Mouse (Mus musculus) heart, adult 2 months (tissue): Measurements from ENCODE around the gene 1700016D06Rik. TPM values are rescaled to one million over a fixed set of nuclear protein-coding genes. Genes with fewer than 3 reads are reported as not detected.

Experiments
- DNase-seq, 2 experiments: peaks; one replicate each; pipeline ENCODE4 v3.0.0; 2021
- H3K27ac ChIP-seq: fragments of 200-600 bp; 2 replicates; pipeline ENCODE4 v1.8.1; 2022
- H3K27me3 ChIP-seq: fragments of 200-500 bp; 2 replicates; pipeline ENCODE4 v1.6.1; 2012; ENCODE audit warnings: mild to moderate bottlenecking, low read length, inconsistent platforms, mixed read lengths; ENCODE audit not compliant: control insufficient read depth, insufficient read depth
- H3K36me3 ChIP-seq: fragments of 200-500 bp; 2 replicates; pipeline ENCODE4 v1.6.1; 2012; ENCODE audit warnings: low read length, inconsistent platforms; ENCODE audit not compliant: control insufficient read depth, insufficient read depth
- H3K4me1 ChIP-seq: fragments of 200-500 bp; 2 replicates; pipeline ENCODE4 v1.6.1; 2011; ENCODE audit warnings: low read length; ENCODE audit not compliant: control insufficient read depth, insufficient read depth
- H3K4me3 ChIP-seq: fragments of 200-600 bp; 2 replicates; pipeline ENCODE4 v1.8.1; 2022
- H3K79me2 ChIP-seq: fragments of 200-500 bp; replicated peaks from 2 replicates; pipeline ENCODE4 v1.6.1; 2012; ENCODE audit warnings: mild to moderate bottlenecking, inconsistent platforms, low read length, moderate library complexity, mixed read lengths; ENCODE audit not compliant: control insufficient read depth, insufficient read depth
- H3K9ac ChIP-seq: fragments of 200-500 bp; 2 replicates; pipeline ENCODE4 v1.6.1; 2012; ENCODE audit warnings: low read depth, mild to moderate bottlenecking, control low read depth, inconsistent platforms, low read length, mixed read lengths
- CTCF ChIP-seq: fragments of 200-600 bp; IDR thresholded peaks from 2 replicates; pipeline ENCODE4 v1.8.1; 2022; ENCODE audit warnings: antibody characterized with exemption, mild to moderate bottlenecking, moderate library complexity
- EP300 ChIP-seq: fragments of 200-500 bp; IDR thresholded peaks from 2 replicates; pipeline ENCODE4 v1.6.1; 2011; ENCODE audit warnings: low read depth, low read length, control low read depth; ENCODE audit not compliant: insufficient read depth
- POLR2A ChIP-seq: fragments of 200-500 bp; IDR thresholded peaks from 2 replicates; pipeline ENCODE4 v1.6.1; 2011; ENCODE audit warnings: mild to moderate bottlenecking, low read depth, low read length, control low read depth; ENCODE audit not compliant: insufficient read depth
- WGBS: fragments of 180-500 bp; shearing (Covaris S2); methylation state at CpG from one replicate; pipeline ENCODE4 v1.1.7; 2018; 5-methylcytosine and 5-hydroxymethylcytosine counted together
- intact Hi-C: fragments of 180-260 bp; cut with DNase I; formaldehyde crosslinking; loops from one replicate; pipeline ENCODE4 v1.15.1; 2025
- polyA plus RNA-seq: library from polyadenylated mRNA; depleted of rRNA; stranded (reverse); fragments of >200 nt; gene quantifications from 2 replicates; pipeline ENCODE4 v1.2.3, GENCODE M21; 2012
- total RNA-seq, 2 experiments: library from RNA; stranded (reverse); gene quantifications; 2 replicates each; pipeline ENCODE4 v1.2.3; 2021

Gene 1700016D06Rik
- total and polyA plus RNA-seq, 3 experiments, result not detected

DNA sequence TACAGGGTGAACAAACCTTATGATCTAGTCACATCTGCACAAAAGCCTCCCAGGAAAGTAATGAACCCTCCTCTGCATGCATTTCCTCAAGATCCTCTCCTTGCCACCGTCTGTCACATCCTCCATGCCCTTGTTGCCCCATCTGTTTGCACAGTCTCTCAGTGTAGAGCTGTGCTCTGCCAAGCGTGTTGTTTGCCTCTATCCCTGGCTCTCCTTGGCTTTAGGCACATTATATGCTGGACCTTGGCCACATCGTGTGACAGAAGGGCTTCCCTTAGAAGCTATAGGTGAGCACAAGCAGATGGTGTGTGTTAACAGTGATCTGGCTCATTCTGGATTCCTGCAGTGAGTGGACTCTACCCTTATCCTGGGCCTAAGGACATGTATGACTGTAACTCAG lies 38.9 kb downstream of the 1700016D06Rik start:
- Histone ChIP-seq H3K27me3 (no peaks in the 10 kb centered on the region), H3K9ac (no peak overlapping the region), H3K36me3 (no peaks in the 10 kb centered on the region), H3K4me3 (no peak overlapping the region), H3K27ac (no peak overlapping the region), H3K79me2 (no peaks in the 10 kb centered on the region), H3K4me1 (no peaks in the 10 kb centered on the region)
- WGBS, result 69% methylated on average over 3 of the region's 3 CpGs
- intact Hi-C loops, result no loop called here
- no peak for TF ChIP-seq POLR2A
- TF ChIP-seq EP300, result no peak
- TF ChIP-seq CTCF, result no peak
- no peak for DNase-seq

DNA sequence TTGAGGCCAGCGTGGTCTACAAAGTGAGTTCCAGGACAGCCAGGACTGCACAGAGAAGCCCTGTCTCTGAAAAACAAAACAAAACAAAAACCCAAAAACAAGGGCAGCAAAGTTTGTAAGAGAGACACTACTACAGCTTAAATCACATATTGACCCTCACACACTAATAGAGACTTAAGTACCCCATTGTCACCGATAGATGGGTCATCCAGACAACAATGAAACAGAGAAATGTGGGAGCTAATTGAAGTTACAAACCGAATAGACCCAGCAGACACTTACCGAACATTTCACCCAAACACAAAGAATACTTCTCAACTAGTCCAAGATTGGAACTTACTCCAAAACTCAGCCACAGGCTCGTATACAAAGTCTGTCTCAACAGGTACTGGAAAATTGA lies 50.8 kb downstream of the 1700016D06Rik start:
- H3K4me1 ChIP-seq, result no peaks in the 10 kb centered on the region
- no peak for TF ChIP-seq CTCF
- intact Hi-C loops, result no loop called here
- H3K36me3 ChIP-seq, result no peaks in the 10 kb centered on the region
- no peak overlapping the region for H3K27ac ChIP-seq
- no peaks in the 10 kb centered on the region for H3K27me3 ChIP-seq
- DNase-seq, result no peak
- no peak overlapping the region for H3K9ac ChIP-seq
- 92% methylated on average over 5 of the region's 5 CpGs for WGBS
- no peak overlapping the region for H3K4me3 ChIP-seq
- no peaks in the 10 kb centered on the region for H3K79me2 ChIP-seq

DNA sequence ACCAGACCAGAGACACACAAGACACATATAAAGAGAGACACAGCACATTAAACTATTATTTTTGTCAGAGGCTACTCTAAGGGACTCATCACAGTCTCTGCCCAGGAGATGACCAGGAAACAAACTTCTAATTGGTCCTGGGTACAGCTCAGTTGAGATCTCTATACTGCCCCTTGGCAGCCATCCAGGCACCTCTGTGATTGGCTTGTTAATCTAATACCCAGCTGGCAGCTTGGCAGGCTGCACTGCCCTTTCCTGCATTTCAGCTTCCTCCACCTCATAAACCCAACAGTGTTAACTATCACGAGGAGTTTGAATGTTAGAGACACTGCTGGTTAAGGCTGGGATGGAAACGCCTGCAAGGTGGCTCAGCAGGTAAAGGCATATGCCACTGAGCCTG lies 57.7 kb downstream of the 1700016D06Rik start:
- DNase-seq, result no peak
- TF ChIP-seq POLR2A (no peak), CTCF (no peak)

DNA sequence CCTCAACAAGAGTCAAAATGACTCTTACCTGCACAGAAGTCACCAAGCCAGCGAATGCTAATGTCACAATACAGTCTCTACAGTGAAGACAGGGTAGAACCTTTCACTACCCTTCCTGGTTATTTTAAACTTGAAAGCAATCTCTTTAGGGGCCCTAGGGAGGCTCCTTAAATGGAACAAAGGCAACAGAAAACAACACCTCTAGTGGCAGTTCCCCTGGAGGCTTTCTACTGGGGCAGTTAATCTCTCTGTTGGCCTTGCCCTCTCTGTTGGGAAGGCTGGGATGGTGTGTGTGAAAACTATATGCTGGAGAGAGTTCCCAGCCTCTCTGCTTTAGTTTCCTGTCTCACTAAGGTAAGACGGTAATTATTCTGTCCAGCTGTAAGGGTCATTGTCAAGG lies 60.3 kb downstream of the 1700016D06Rik start:
- no peaks in the 10 kb centered on the region for H3K36me3 ChIP-seq
- H3K4me1 ChIP-seq, result no peaks in the 10 kb centered on the region
- no peak for DNase-seq
- 59% methylated on average over 2 of the region's 2 CpGs for WGBS
- intact Hi-C loops, result no loop called here
- no peaks in the 10 kb centered on the region for H3K79me2 ChIP-seq
- H3K27me3 ChIP-seq, result no peaks in the 10 kb centered on the region
- H3K4me3 ChIP-seq, result no peak overlapping the region
- TF ChIP-seq EP300 (no peak), POLR2A (no peak), CTCF (no peak)
- no peak overlapping the region for H3K9ac ChIP-seq
- H3K27ac ChIP-seq, result no peak overlapping the region

More for the DNA sequence above, 57.7 kb downstream of the 1700016D06Rik start:
- Histone ChIP-seq H3K27ac (no peak overlapping the region), H3K4me1 (no peaks in the 10 kb centered on the region), H3K79me2 (no peaks in the 10 kb centered on the region), H3K9ac (no peak overlapping the region), H3K4me3 (no peak overlapping the region), H3K27me3 (no peaks in the 10 kb centered on the region), H3K36me3 (no peaks in the 10 kb centered on the region)
- intact Hi-C loops, result no loop called here
- WGBS, result 41% methylated on average over 2 of the region's 2 CpGs

DNA sequence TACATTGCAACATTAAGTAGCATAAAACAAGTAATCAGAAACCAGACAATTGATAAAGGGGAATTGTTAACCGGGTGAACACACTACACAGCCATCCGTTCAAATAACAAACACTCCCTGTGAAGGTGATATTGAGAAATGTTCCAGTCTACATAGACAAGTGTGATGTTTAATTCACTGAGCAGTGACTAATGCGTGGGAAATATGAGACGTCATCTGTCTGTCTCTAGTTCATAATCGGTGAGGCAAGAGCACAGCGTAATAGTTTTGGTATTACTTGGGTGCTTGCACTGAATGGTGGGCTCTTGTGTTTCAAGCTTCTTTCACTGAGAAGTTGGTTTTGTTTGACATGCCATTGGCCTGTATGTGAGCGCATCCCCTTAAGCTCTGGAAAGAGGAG lies 63.3 kb downstream of the 1700016D06Rik start:
- no peak for DNase-seq
- Histone ChIP-seq H3K27ac (no peak overlapping the region), H3K9ac (no peak overlapping the region), H3K36me3 (peaks cover 3% of the 10 kb centered on the region; the same call in 1 of the 2 replicates), H3K27me3 (no peaks in the 10 kb centered on the region), H3K4me1 (peaks cover 6% of the 10 kb centered on the region), H3K4me3 (no peak overlapping the region), H3K79me2 (no peaks in the 10 kb centered on the region)
- TF ChIP-seq EP300 (no peak), CTCF (no peak), POLR2A (no peak)
- intact Hi-C loops, result loop anchor here (2.0 to 10.0 kb wide), 3 partner anchors 55 to 117 kb away; partner anchors contain the start of gene Cars2
- WGBS, result 94% methylated on average over 7 of the region's 7 CpGs

DNA sequence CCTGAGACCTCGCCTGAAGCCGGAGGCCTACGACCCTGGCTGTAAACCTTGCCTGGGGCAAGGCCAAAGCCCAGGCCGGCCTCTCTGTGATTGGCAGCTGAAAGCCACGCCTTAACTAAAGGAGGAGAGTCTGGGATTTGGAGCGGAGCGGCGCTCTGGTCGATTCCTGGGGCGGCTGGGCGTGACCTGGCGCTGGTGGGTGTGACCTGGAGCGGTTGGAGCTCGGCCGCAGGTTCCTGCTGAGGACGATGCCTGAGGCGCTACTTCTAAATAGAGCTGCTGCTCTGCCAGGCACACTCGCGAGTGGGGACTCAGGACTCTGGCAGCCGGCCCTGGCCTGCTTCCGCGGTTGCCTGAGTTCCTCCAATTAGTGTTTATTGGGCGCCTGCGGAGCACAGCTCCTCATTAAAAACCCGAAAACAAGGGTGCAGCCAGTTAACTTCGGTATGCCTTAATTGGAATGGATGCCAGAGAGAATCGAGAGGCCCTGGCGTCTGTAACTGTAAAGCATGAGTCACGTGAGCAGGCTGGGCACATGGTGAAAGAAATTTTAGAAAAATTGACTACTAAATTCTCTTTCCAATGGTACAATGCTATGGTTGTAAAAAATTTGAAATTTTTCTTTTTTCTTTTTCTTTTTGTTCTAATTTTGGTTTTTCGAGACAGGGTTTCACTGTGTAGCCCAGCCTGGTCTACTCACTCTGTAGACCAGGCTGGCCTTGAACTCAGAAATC lies 64.4 kb downstream of the 1700016D06Rik start:
- peak; percentile 87 to 91 for DNase-seq
- WGBS, result 4% methylated on average over 30 of the region's 30 CpGs
- Histone ChIP-seq H3K27ac (peak overlapping the region; percentile 94), H3K36me3 (peaks cover 7% of the 10 kb centered on the region; the same call in 1 of the 2 replicates), H3K27me3 (no peaks in the 10 kb centered on the region), H3K79me2 (no peaks in the 10 kb centered on the region), H3K4me1 (peaks cover 8% of the 10 kb centered on the region), H3K9ac (peak overlapping the region; percentile 9; the same call in 1 of the 2 replicates), H3K4me3 (peak overlapping the region; percentile 69)
- TF ChIP-seq CTCF, result no peak
- TF ChIP-seq POLR2A, result no peak
- TF ChIP-seq EP300, result no peak
- intact Hi-C loops, result loop anchor here (2.0 to 10.0 kb wide), 3 partner anchors 56 to 118 kb away; partner anchors contain the start of gene Cars2
